Mouse (Mus musculus) ES-CJ7 (cell line): ENCODE results near the gene Sept12.

Experiments used
- DNase-seq: peaks from one replicate; pipeline ENCODE4 v3.0.0; 2011; ENCODE audit warnings: low read depth, low spot score

The Sept12 gene

DNA sequence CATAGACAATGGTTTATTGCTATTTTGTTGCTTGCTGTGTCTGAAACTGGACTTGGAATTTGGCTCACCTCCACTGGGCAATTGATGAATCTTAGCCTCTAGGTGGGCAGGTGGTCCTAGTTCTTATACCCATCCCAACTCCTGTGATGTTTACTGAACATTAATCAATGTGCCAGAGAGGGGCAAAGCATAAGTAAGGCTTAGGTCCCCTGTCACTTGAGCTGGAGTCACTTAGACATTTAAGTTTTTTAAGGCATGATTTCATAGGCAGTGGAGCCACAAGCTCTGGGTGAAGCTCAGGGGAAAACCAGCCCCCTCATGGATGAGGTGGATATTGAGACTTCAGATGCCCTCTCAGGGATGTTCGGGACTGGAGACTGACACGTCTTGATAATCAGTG, 59.2 kb downstream of the Sept12 start, which contains the start of gene Nudt16l1:
TSS of gene Nudt16l1 (plus strand) at position 301 of the 400 bp plus-strand sequence.
- DNase-seq: no peak

- DNase-seq: no peak
Measured at GRCm38 (mm10) chr16:4937351-4938190, 60.1 kb downstream of the Sept12 start.
